Mouse (Mus musculus) ZHBTc4 (cell line): ENCODE data around the gene Bsn.

Source experiments
- DNase-seq: peaks from one replicate; pipeline ENCODE4 v3.0.0-alpha.2; 2011; ENCODE audit warnings: low read depth, low spot score

Gene Bsn

GRCm38 (mm10) chr9:108189787-108190679 is at the start of gene Bsn:
TSS of gene Bsn (minus strand) at chr9:108190384.
- peak; percentile 86 for DNase-seq

GRCm38 (mm10) chr9:108239951-108240350 is 49.8 kb upstream of the Bsn start:
- peak; percentile 32 for DNase-seq

GRCm38 (mm10) chr9:108238831-108239230 is 48.6 kb upstream of the Bsn start:
- no peak for DNase-seq

- DNase-seq, result no peak
Observed at GRCm38 (mm10) chr9:108238402-108238801, 48.2 kb upstream of the Bsn start.

- no peak for DNase-seq
Observed at GRCm38 (mm10) chr9:108234682-108235081, 44.5 kb upstream of the Bsn start.

GRCm38 (mm10) chr9:108232908-108233307 is 42.7 kb upstream of the Bsn start:
- no peak for DNase-seq

GRCm38 (mm10) chr9:108227911-108228649 is 37.9 kb upstream of the Bsn start:
- DNase-seq, result no peak

- peak; percentile 61 for DNase-seq
Observed at GRCm38 (mm10) chr9:108225166-108225565, 35.0 kb upstream of the Bsn start.

- no peak for DNase-seq
Observed at GRCm38 (mm10) chr9:108223633-108224032, 33.4 kb upstream of the Bsn start.

- DNase-seq, result no peak
Observed at GRCm38 (mm10) chr9:108221566-108221965, 31.4 kb upstream of the Bsn start.

- DNase-seq, result no peak
Observed at GRCm38 (mm10) chr9:108220380-108220774, 30.2 kb upstream of the Bsn start.

GRCm38 (mm10) chr9:108219766-108220379 is 29.7 kb upstream of the Bsn start:
- no peak for DNase-seq

GRCm38 (mm10) chr9:108217936-108218543 is 27.9 kb upstream of the Bsn start:
- no peak for DNase-seq

GRCm38 (mm10) chr9:108217406-108217805 is 27.2 kb upstream of the Bsn start:
- DNase-seq, result no peak

- DNase-seq, result no peak
Observed at GRCm38 (mm10) chr9:108213105-108213504, 22.9 kb upstream of the Bsn start.

- DNase-seq, result no peak
Observed at GRCm38 (mm10) chr9:108212426-108212825, 22.2 kb upstream of the Bsn start.

GRCm38 (mm10) chr9:108205571-108205901 is 15.4 kb upstream of the Bsn start:
- DNase-seq, result no peak

- peak; percentile 43 for DNase-seq
Observed at GRCm38 (mm10) chr9:108204884-108205570, 14.8 kb upstream of the Bsn start.

- peak; percentile 82 for DNase-seq
Observed at GRCm38 (mm10) chr9:108203015-108203414, 12.8 kb upstream of the Bsn start.

GRCm38 (mm10) chr9:108202169-108202568 is 12.0 kb upstream of the Bsn start:
- peak; percentile 74 for DNase-seq

GRCm38 (mm10) chr9:108201160-108201559 is 11.0 kb upstream of the Bsn start:
- DNase-seq, result peak; percentile 100
